Comparison of ENCODE assay signal across 16 mouse cellular contexts in genomic region chr1:131511661-131512500, GRCm38 (mm10). TPM values are rescaled to one million over a fixed set of nuclear protein-coding genes. Genes with fewer than 3 reads are reported as not detected.
A peak's percentile ranks its signal among the peaks of the same experiment; 100 is the strongest.
DNase-seq lines count a peak whose midpoint lies in the region; ATAC-seq and TF ChIP-seq lines count a peak whose summit lies in the region.
"Had no signal": no experiment of that assay in that cellular context is flagged by ENCODE, and none has a peak within 500 bp of the region (broad histone marks: within the 10 kb centered on the region; RNA-seq: fewer than 3 reads in every experiment).

No protein-coding gene starts in this region.

- DNase-seq in heart, postnatal 10 days, result no peak
- DNase-seq in liver, postnatal 0 days, result no peak
- no peak for DNase-seq in liver, embryonic 11.5 days (ENCODE audit: low spot score)
- DNase-seq in gastrocnemius, postnatal 4 days (ENCODE audit: low spot score in 2 of 2), result no peak
- DNase-seq: cerebellum, adult 9-11 months; gastrocnemius, postnatal 10 days; heart, postnatal 36 days; lung, postnatal 36 days; thymus, adult 2 months had no signal

- no peaks in the 10 kb centered on the region for H3K27me3 ChIP-seq in heart, embryonic 13.5 days (replicated peaks)
- no peaks in the 10 kb centered on the region for H3K27me3 ChIP-seq in liver, postnatal 0 days (ENCODE audit: insufficient read depth, low read length)
- H3K27me3 ChIP-seq in liver, embryonic 11.5 days (replicated peaks; ENCODE audit: control insufficient read depth, insufficient read depth, low read length), result no peaks in the 10 kb centered on the region
- H3K27me3 ChIP-seq in stomach, embryonic 16.5 days (ENCODE audit: control insufficient read depth, insufficient read depth, low read length), result no peaks in the 10 kb centered on the region
- H3K27me3 ChIP-seq: embryonic facial prominence, embryonic 12.5 days; forebrain, embryonic 12.5 days; limb, embryonic 13.5 days had no signal

- ATAC-seq in heart, embryonic 13.5 days (ENCODE audit: extremely low read depth, insufficient number of reproducible peaks, low FRiP score, low TSS enrichment), result no peak
- ATAC-seq in liver, postnatal 0 days, result no peak
- no peak for ATAC-seq in liver, embryonic 11.5 days (replicated peaks; ENCODE audit: low FRiP score)
- ATAC-seq in stomach, embryonic 16.5 days (ENCODE audit: insufficient read depth, low FRiP score), result no peak
- ATAC-seq: midbrain, embryonic 16.5 days had no signal

- peak overlapping the region; percentile 70 for H3K27ac ChIP-seq in heart, embryonic 13.5 days (replicated peaks)
- peak overlapping the region; percentile 39; the same call in 1 of the 2 replicates for H3K27ac ChIP-seq in liver, postnatal 0 days (ENCODE audit: low read depth)
- no peak overlapping the region for H3K27ac ChIP-seq in liver, embryonic 11.5 days (ENCODE audit: low read depth, low read length)
- peak overlapping the region; percentile 50; the same call in 1 of the 2 replicates for H3K27ac ChIP-seq in brown adipose tissue, adult 24 weeks (replicated peaks; ENCODE audit: low read depth, low read length)
- H3K27ac ChIP-seq in stomach, embryonic 16.5 days (ENCODE audit: low read length), result peak overlapping the region; percentile 56; the same call in 1 of the 2 replicates
- H3K27ac ChIP-seq: embryonic facial prominence, embryonic 12.5 days; forebrain, embryonic 12.5 days; limb, embryonic 13.5 days had no signal

- no peak for TF ChIP-seq EP300 in liver, postnatal 0 days (IDR thresholded peaks at IDR 0.05; ENCODE audit: low read depth)

- intact Hi-C loops in heart, postnatal 10 days (cut with DNase I), result no loop called here

- no peak for TF ChIP-seq CTCF in liver, postnatal 0 days (IDR thresholded peaks at IDR 0.05; ENCODE audit: low read depth)

- 64% methylated on average over 3 of the region's 3 CpGs for WGBS in heart, embryonic 13.5 days
- 61% methylated on average over 3 of the region's 3 CpGs for WGBS in liver, postnatal 0 days (ENCODE audit: insufficient replicate concordance)
- WGBS in liver, embryonic 11.5 days, result 69% methylated on average over 3 of the region's 3 CpGs
- WGBS in stomach, embryonic 16.5 days, result 53% methylated on average over 3 of the region's 3 CpGs

- peaks cover 37% of the 10 kb centered on the region for H3K4me1 ChIP-seq in heart, embryonic 13.5 days
- peaks cover 11% of the 10 kb centered on the region; the same call in 1 of the 2 replicates for H3K4me1 ChIP-seq in liver, postnatal 0 days (ENCODE audit: insufficient read depth)
- H3K4me1 ChIP-seq in liver, embryonic 11.5 days (replicated peaks; ENCODE audit: control insufficient read depth, insufficient read depth, low read length), result no peaks in the 10 kb centered on the region
- H3K4me1 ChIP-seq in brown adipose tissue, adult 24 weeks (ENCODE audit: control insufficient read depth, insufficient read depth, insufficient read length, low read length), result peaks cover 13% of the 10 kb centered on the region
- H3K4me1 ChIP-seq in stomach, embryonic 16.5 days (ENCODE audit: control insufficient read depth, insufficient read depth, low read length), result no peaks in the 10 kb centered on the region

- H3K9ac ChIP-seq in heart, embryonic 13.5 days, result no peak overlapping the region
- H3K9ac ChIP-seq in liver, postnatal 0 days (replicated peaks), result no peak overlapping the region
- H3K9ac ChIP-seq in liver, embryonic 11.5 days (ENCODE audit: low read depth, low read length), result no peak overlapping the region
- no peak overlapping the region for H3K9ac ChIP-seq in stomach, embryonic 16.5 days (ENCODE audit: low read length)
- H3K9ac ChIP-seq: embryonic facial prominence, embryonic 12.5 days; forebrain, embryonic 12.5 days; limb, embryonic 13.5 days had no signal

- no peaks in the 10 kb centered on the region for H3K36me3 ChIP-seq in heart, embryonic 13.5 days
- no peaks in the 10 kb centered on the region; the same call in 1 of the 2 replicates for H3K36me3 ChIP-seq in liver, postnatal 0 days (replicated peaks; ENCODE audit: insufficient read depth, low read length)
- no peaks in the 10 kb centered on the region for H3K36me3 ChIP-seq in liver, embryonic 11.5 days (ENCODE audit: control insufficient read depth, insufficient read depth, low read length)
- H3K36me3 ChIP-seq in stomach, embryonic 16.5 days (ENCODE audit: control insufficient read depth, insufficient read depth, low read length), result no peaks in the 10 kb centered on the region
- H3K36me3 ChIP-seq: embryonic facial prominence, embryonic 12.5 days; forebrain, embryonic 12.5 days; limb, embryonic 13.5 days had no signal

- H3K9me3 ChIP-seq in heart, embryonic 13.5 days, result no peaks in the 10 kb centered on the region
- no peaks in the 10 kb centered on the region for H3K9me3 ChIP-seq in liver, postnatal 0 days (ENCODE audit: low read length)
- H3K9me3 ChIP-seq in liver, embryonic 11.5 days (ENCODE audit: control insufficient read depth, low read length), result no peaks in the 10 kb centered on the region
- no peaks in the 10 kb centered on the region for H3K9me3 ChIP-seq in stomach, embryonic 16.5 days (replicated peaks; ENCODE audit: control insufficient read depth, low read length)
- H3K9me3 ChIP-seq: embryonic facial prominence, embryonic 12.5 days; forebrain, embryonic 12.5 days; limb, embryonic 13.5 days had no signal

- no peak overlapping the region for H3K4me3 ChIP-seq in heart, embryonic 13.5 days
- H3K4me3 ChIP-seq in liver, postnatal 0 days (ENCODE audit: low read depth, low read length), result no peak overlapping the region
- H3K4me3 ChIP-seq in liver, embryonic 11.5 days (ENCODE audit: low read depth, low read length), result no peak overlapping the region
- no peak overlapping the region for H3K4me3 ChIP-seq in brown adipose tissue, adult 24 weeks (ENCODE audit: insufficient read depth, low read depth, low read length)
- H3K4me3 ChIP-seq in stomach, embryonic 16.5 days (replicated peaks; ENCODE audit: low read length), result no peak overlapping the region
- H3K4me3 ChIP-seq: embryonic facial prominence, embryonic 12.5 days; forebrain, embryonic 12.5 days; limb, embryonic 13.5 days had no signal

- H3K4me2 ChIP-seq in heart, embryonic 13.5 days, result no peak overlapping the region
- H3K4me2 ChIP-seq in liver, postnatal 0 days (ENCODE audit: low read depth, low read length), result no peak overlapping the region
- H3K4me2 ChIP-seq in liver, embryonic 11.5 days, result no peak overlapping the region
- no peak overlapping the region for H3K4me2 ChIP-seq in stomach, embryonic 16.5 days (ENCODE audit: low read depth, low read length)
- H3K4me2 ChIP-seq: embryonic facial prominence, embryonic 12.5 days; forebrain, embryonic 12.5 days; limb, embryonic 13.5 days had no signal

RNA-seq across cellular contexts. Expression of gene Srgap2, which starts 15.3 kb away (rescaled TPM):
- 13.2 and 15.8 TPM in 2 replicates for polyA plus RNA-seq in heart, embryonic 13.5 days (2015; fragmentation: Nextera tagmentation; extraction: Ambion mirVana)
- 10 to 100 TPM; 34.2 to 36.0 TPM for total RNA-seq in heart, postnatal 10 days (2021)
- 4.1 TPM in 2 replicates for polyA plus RNA-seq in liver, postnatal 0 days (2015; fragmentation: Nextera tagmentation; extraction: Ambion mirVana)
- 16.1 and 17.3 TPM in 2 replicates for polyA plus RNA-seq in liver, embryonic 11.5 days (2014; fragmentation: Nextera tagmentation; extraction: Ambion mirVana)
- 7.8 and 10.4 TPM in 2 replicates for polyA plus RNA-seq in brown adipose tissue, adult 24 weeks (2012; ENCODE audit: insufficient read depth, insufficient read length, missing spikeins)
- 12.2 and 14.2 TPM in 2 replicates for polyA plus RNA-seq in stomach, embryonic 16.5 days (2015; fragmentation: Nextera tagmentation; extraction: Ambion mirVana)
- total RNA-seq in gastrocnemius, postnatal 4 days (2021), result 10 to 100 TPM; 66.3 to 67.7 TPM

RNA-seq across cellular contexts. Expression of gene Fam72a, which starts 15.8 kb away (rescaled TPM):
- 2.4 and 3.1 TPM in 2 replicates for polyA plus RNA-seq in heart, embryonic 13.5 days (2015; fragmentation: Nextera tagmentation; extraction: Ambion mirVana)
- 1 to 10 TPM; 1.1 to 1.2 TPM for total RNA-seq in heart, postnatal 10 days (2021)
- 1.2 and 1.5 TPM in 2 replicates for polyA plus RNA-seq in liver, postnatal 0 days (2015; fragmentation: Nextera tagmentation; extraction: Ambion mirVana)
- 4.8 and 4.9 TPM in 2 replicates for polyA plus RNA-seq in liver, embryonic 11.5 days (2014; fragmentation: Nextera tagmentation; extraction: Ambion mirVana)
- 0.79 and 1.7 TPM in 2 replicates for polyA plus RNA-seq in brown adipose tissue, adult 24 weeks (2012; ENCODE audit: insufficient read depth, insufficient read length, missing spikeins)
- polyA plus RNA-seq in stomach, embryonic 16.5 days (2015; fragmentation: Nextera tagmentation; extraction: Ambion mirVana), result 1.7 TPM in 2 replicates
- total RNA-seq in gastrocnemius, postnatal 4 days (2021), result 1 to 10 TPM; 1.7 to 2.0 TPM
